ENCODE assay signal across 9 mouse cellular contexts in genomic region chr11:70561937-70562286, GRCm38 (mm10). TPM values are rescaled to one million over a fixed set of nuclear protein-coding genes. Genes with fewer than 3 reads are reported as not detected.
DNase-seq lines count a peak whose midpoint lies in the region; ATAC-seq and TF ChIP-seq lines count a peak whose summit lies in the region.
"Had no signal": no experiment of that assay in that cellular context is flagged by ENCODE, and none has a peak within 500 bp of the region (broad histone marks: within the 10 kb centered on the region; RNA-seq: fewer than 3 reads in every experiment).

No protein-coding gene starts in this region.

- H3K9ac ChIP-seq in liver, adult 2 months (ENCODE audit: low read depth, low read length): no peak overlapping the region
- peak overlapping the region; percentile 83 for H3K9ac ChIP-seq in embryonic facial prominence, embryonic 12.5 days
- peak overlapping the region; percentile 88 for H3K9ac ChIP-seq in intestine, embryonic 16.5 days (ENCODE audit: low read depth, low read length)
- peak overlapping the region; percentile 80; the same call in 1 of the 2 replicates for H3K9ac ChIP-seq in neural tube, embryonic 12.5 days

- no peak overlapping the region for H3K4me3 ChIP-seq in liver, adult 2 months (ENCODE audit: insufficient read depth, low read depth, low read length)
- H3K4me3 ChIP-seq in embryonic facial prominence, embryonic 12.5 days: peak overlapping the region; percentile 82
- H3K4me3 ChIP-seq in intestine, embryonic 16.5 days (ENCODE audit: low read length): peak overlapping the region; percentile 74
- H3K4me3 ChIP-seq in neural tube, embryonic 12.5 days: peak overlapping the region; percentile 83

- peaks cover 10% of the 10 kb centered on the region for H3K79me2 ChIP-seq in liver, adult 2 months (ENCODE audit: control insufficient read depth, insufficient read depth, low read length)

- intact Hi-C loops in left cerebral cortex, postnatal 14 days (cut with DNase I): loop anchor here (5.0 kb wide), 1 partner anchor 45 kb away; no protein-coding TSS in a partner anchor

- no peak for ATAC-seq in embryonic facial prominence, embryonic 12.5 days (ENCODE audit: insufficient number of reproducible peaks, insufficient read depth, low FRiP score, low TSS enrichment)
- peak; percentile 32; the same call in 1 of the 2 replicates for ATAC-seq in intestine, embryonic 16.5 days
- ATAC-seq in neural tube, embryonic 12.5 days (ENCODE audit: low FRiP score, low read depth): peak; percentile 18; the same call in 1 of the 2 replicates

- TF ChIP-seq POLR2A in liver, adult 2 months (IDR thresholded peaks at IDR 0.05; ENCODE audit: extremely low read depth, insufficient read depth, low read length): no peak

- 0% methylated on average over 2 of the region's 2 CpGs for WGBS in liver, adult 2 months
- 7% methylated on average over 2 of the region's 2 CpGs for WGBS in embryonic facial prominence, embryonic 12.5 days
- WGBS in intestine, embryonic 16.5 days: 0% methylated on average over 2 of the region's 2 CpGs
- WGBS in neural tube, embryonic 12.5 days: 3% methylated on average over 2 of the region's 2 CpGs

- 0 out of 2 replicates have a peak overlapping the region, but pooled peaks have one; percentile 24 for H3K27ac ChIP-seq in liver, adult 2 months (replicated peaks; ENCODE audit: insufficient read depth, low read depth, low read length)
- H3K27ac ChIP-seq in embryonic facial prominence, embryonic 12.5 days: peak overlapping the region; percentile 88
- H3K27ac ChIP-seq in intestine, embryonic 16.5 days (ENCODE audit: low read length): peak overlapping the region; percentile 92
- 0 out of 2 replicates have a peak overlapping the region, but pooled peaks have one; percentile 6 for H3K27ac ChIP-seq in neural tube, embryonic 12.5 days

- no peak for TF ChIP-seq CTCF in liver, adult 2 months (IDR thresholded peaks at IDR 0.05; ENCODE audit: low read depth, low read length)

- peak overlapping the region; percentile 78 for H3K4me2 ChIP-seq in embryonic facial prominence, embryonic 12.5 days (replicated peaks)
- peak overlapping the region; percentile 87 for H3K4me2 ChIP-seq in intestine, embryonic 16.5 days (ENCODE audit: low read depth, low read length)
- H3K4me2 ChIP-seq in neural tube, embryonic 12.5 days (replicated peaks): peak overlapping the region; percentile 97

- H3K27me3 ChIP-seq in liver, adult 2 months (ENCODE audit: control insufficient read depth, insufficient read depth, low read length): no peaks in the 10 kb centered on the region
- H3K27me3 ChIP-seq in embryonic facial prominence, embryonic 12.5 days: no peaks in the 10 kb centered on the region
- no peaks in the 10 kb centered on the region for H3K27me3 ChIP-seq in intestine, embryonic 16.5 days (replicated peaks; ENCODE audit: control insufficient read depth, insufficient read depth, low read length)
- H3K27me3 ChIP-seq in neural tube, embryonic 12.5 days (replicated peaks): no peaks in the 10 kb centered on the region

- peaks cover 19% of the 10 kb centered on the region for H3K4me1 ChIP-seq in liver, adult 2 months (ENCODE audit: control insufficient read depth, insufficient read depth, low read length)
- H3K4me1 ChIP-seq in embryonic facial prominence, embryonic 12.5 days: peaks cover 27% of the 10 kb centered on the region
- peaks cover 26% of the 10 kb centered on the region for H3K4me1 ChIP-seq in intestine, embryonic 16.5 days (ENCODE audit: control insufficient read depth, insufficient read depth, low read length)
- H3K4me1 ChIP-seq in neural tube, embryonic 12.5 days: peaks cover 35% of the 10 kb centered on the region

- H3K9me3 ChIP-seq in embryonic facial prominence, embryonic 12.5 days: no peaks in the 10 kb centered on the region
- H3K9me3 ChIP-seq in intestine, embryonic 16.5 days (ENCODE audit: control insufficient read depth, low read length): no peaks in the 10 kb centered on the region
- H3K9me3 ChIP-seq in neural tube, embryonic 12.5 days: no peaks in the 10 kb centered on the region

- no peaks in the 10 kb centered on the region for H3K36me3 ChIP-seq in liver, adult 2 months (ENCODE audit: control insufficient read depth, insufficient read depth, low read length)
- H3K36me3 ChIP-seq in embryonic facial prominence, embryonic 12.5 days: no peaks in the 10 kb centered on the region
- H3K36me3 ChIP-seq in intestine, embryonic 16.5 days (ENCODE audit: control insufficient read depth, insufficient read depth, low read length): no peaks in the 10 kb centered on the region
- no peaks in the 10 kb centered on the region for H3K36me3 ChIP-seq in neural tube, embryonic 12.5 days

- no peak for DNase-seq in liver, adult 2 months (ENCODE audit: extremely low read depth, low read depth, low spot score)
- no peak for DNase-seq in liver
- no peak for DNase-seq in urinary bladder, postnatal 25 days (ENCODE audit: low spot score)
- no peak for DNase-seq in left cerebral cortex, postnatal 14 days (ENCODE audit: low spot score in 2 of 2)
- DNase-seq in urinary bladder, postnatal 14 days (ENCODE audit: low spot score): no peak

RNA-seq across cellular contexts. Expression of gene Mink1, which starts 0.8 kb away (rescaled TPM):
- 11.0 and 14.4 TPM in 2 replicates for total RNA-seq in liver, adult 2 months (2014; rRNA removed)
- 38.4 and 51.4 TPM in 2 replicates for polyA plus RNA-seq in liver, adult 2 months (2012; rRNA removed)
- polyA plus RNA-seq in embryonic facial prominence, embryonic 12.5 days (2016; fragmentation: Nextera tagmentation; extraction: Ambion mirVana): 16.7 and 17.5 TPM in 2 replicates
- 9.3 and 10.6 TPM in 2 replicates for polyA plus RNA-seq in intestine, embryonic 16.5 days (2015; fragmentation: Nextera tagmentation; extraction: Ambion mirVana)
- 15.8 and 16.6 TPM in 2 replicates for polyA plus RNA-seq in neural tube, embryonic 12.5 days (2016; fragmentation: Nextera tagmentation; extraction: Ambion mirVana)
- total RNA-seq in left cerebral cortex, postnatal 14 days (2021): 100 to 1,000 TPM; 346 to 351 TPM

RNA-seq across cellular contexts. Expression of gene Pld2, which starts 22.0 kb away (rescaled TPM):
- 3.3 and 3.8 TPM in 2 replicates for total RNA-seq in liver, adult 2 months (2014; rRNA removed)
- polyA plus RNA-seq in liver, adult 2 months (2012; rRNA removed): 6.4 and 9.5 TPM in 2 replicates
- 4.4 and 6.7 TPM in 2 replicates for polyA plus RNA-seq in embryonic facial prominence, embryonic 12.5 days (2016; fragmentation: Nextera tagmentation; extraction: Ambion mirVana)
- 9.3 and 10.0 TPM in 2 replicates for polyA plus RNA-seq in intestine, embryonic 16.5 days (2015; fragmentation: Nextera tagmentation; extraction: Ambion mirVana)
- polyA plus RNA-seq in neural tube, embryonic 12.5 days (2016; fragmentation: Nextera tagmentation; extraction: Ambion mirVana): 4.7 and 5.8 TPM in 2 replicates
- 10 to 100 TPM; 14.8 to 17.4 TPM for total RNA-seq in left cerebral cortex, postnatal 14 days (2021)

RNA-seq across cellular contexts. Expression of gene Gm40193, which starts 29.2 kb away (rescaled TPM):
- total RNA-seq in liver, adult 2 months (2014; rRNA removed): not detected in 2 replicates
- not detected in 2 replicates for polyA plus RNA-seq in liver, adult 2 months (2012; rRNA removed)
- polyA plus RNA-seq in embryonic facial prominence, embryonic 12.5 days (2016; fragmentation: Nextera tagmentation; extraction: Ambion mirVana): not detected in 2 replicates
- not detected in 2 replicates for polyA plus RNA-seq in intestine, embryonic 16.5 days (2015; fragmentation: Nextera tagmentation; extraction: Ambion mirVana)
- polyA plus RNA-seq in neural tube, embryonic 12.5 days (2016; fragmentation: Nextera tagmentation; extraction: Ambion mirVana): not detected in 2 replicates
- not detected for total RNA-seq in left cerebral cortex, postnatal 14 days (2021)
- polyA plus RNA-seq: gonadal fat pad, adult 2 months had no signal

RNA-seq across cellular contexts. Expression of gene Psmb6, which starts 36.7 kb away (rescaled TPM):
- total RNA-seq in liver, adult 2 months (2014; rRNA removed): 291 and 298 TPM in 2 replicates
- 312 and 336 TPM in 2 replicates for polyA plus RNA-seq in liver, adult 2 months (2012; rRNA removed)
- 784 and 848 TPM in 2 replicates for polyA plus RNA-seq in embryonic facial prominence, embryonic 12.5 days (2016; fragmentation: Nextera tagmentation; extraction: Ambion mirVana)
- 626 and 669 TPM in 2 replicates for polyA plus RNA-seq in intestine, embryonic 16.5 days (2015; fragmentation: Nextera tagmentation; extraction: Ambion mirVana)
- polyA plus RNA-seq in neural tube, embryonic 12.5 days (2016; fragmentation: Nextera tagmentation; extraction: Ambion mirVana): 779 and 832 TPM in 2 replicates
- total RNA-seq in left cerebral cortex, postnatal 14 days (2021): 100 to 1,000 TPM; 181 to 196 TPM

RNA-seq across cellular contexts. Expression of gene Gltpd2, which starts 42.9 kb away (rescaled TPM):
- 74.9 and 91.6 TPM in 2 replicates for total RNA-seq in liver, adult 2 months (2014; rRNA removed)
- polyA plus RNA-seq in liver, adult 2 months (2012; rRNA removed): 276 and 320 TPM in 2 replicates
- polyA plus RNA-seq in embryonic facial prominence, embryonic 12.5 days (2016; fragmentation: Nextera tagmentation; extraction: Ambion mirVana): 0.50 and 0.77 TPM in 2 replicates
- 1.9 and 2.0 TPM in 2 replicates for polyA plus RNA-seq in intestine, embryonic 16.5 days (2015; fragmentation: Nextera tagmentation; extraction: Ambion mirVana)
- 0.22 and 0.42 TPM in 2 replicates for polyA plus RNA-seq in neural tube, embryonic 12.5 days (2016; fragmentation: Nextera tagmentation; extraction: Ambion mirVana)
- total RNA-seq in left cerebral cortex, postnatal 14 days (2021): not detected
- polyA plus RNA-seq: gonadal fat pad, adult 2 months had no signal

Comparison
In these comparisons a context has a peak if more than half of its experiments do, and no peak if none do; other contexts are left out.
1. H3K27ac ChIP-seq: peak in every context shown above with its lines; median percentile 92 in intestine, embryonic 16.5 days; 88 in embryonic facial prominence, embryonic 12.5 days; 24 in liver, adult 2 months; 6 in neural tube, embryonic 12.5 days.